Mouse (Mus musculus) left cerebral cortex, adult 18-20 months (tissue): Measurements from ENCODE around the gene Scgb1a1. TPM values are rescaled to one million over a fixed set of nuclear protein-coding genes. Genes with fewer than 3 reads are reported as not detected.

Experiments
- DNase-seq, 2 experiments: peaks; one replicate each; pipeline ENCODE4 v3.0.0; 2021 to 2022; ENCODE audit warnings: low spot score in 2 of 2, mixed read lengths in 1 of 2
- total RNA-seq, 2 experiments: library from RNA; stranded (reverse); gene quantifications; 2 replicates each; pipeline ENCODE4 v1.2.3; 2021

The Scgb1a1 gene
- total RNA-seq, 2 experiments from 2014 or later, result not detected

GRCm38 (mm10) chr19:9047207-9047945, 40.4 kb downstream of the Scgb1a1 start:
- no peak for DNase-seq

DNA sequence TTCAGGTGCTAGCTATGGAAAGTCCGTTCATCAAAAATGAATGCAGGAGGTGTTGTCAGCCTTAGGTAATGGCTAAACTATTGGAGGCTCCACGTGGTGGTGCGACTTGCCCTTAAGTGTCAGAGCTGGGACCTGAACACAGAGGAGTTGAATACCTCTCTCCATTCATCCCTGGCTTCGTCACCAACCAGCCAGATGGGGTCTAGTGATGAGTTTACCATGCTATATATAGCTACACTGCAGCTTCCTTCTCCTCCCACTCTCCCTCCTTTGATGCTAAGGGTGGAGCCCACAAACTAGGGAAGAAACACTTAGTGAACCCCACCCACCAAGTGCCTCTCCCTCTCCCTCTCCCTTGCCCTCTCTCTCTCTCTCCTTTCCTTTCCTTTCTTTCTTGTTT, 43.5 kb downstream of the Scgb1a1 start:
- DNase-seq, result no peak

GRCm38 (mm10) chr19:9043123-9043522, 44.6 kb downstream of the Scgb1a1 start:
- no peak for DNase-seq

DNA sequence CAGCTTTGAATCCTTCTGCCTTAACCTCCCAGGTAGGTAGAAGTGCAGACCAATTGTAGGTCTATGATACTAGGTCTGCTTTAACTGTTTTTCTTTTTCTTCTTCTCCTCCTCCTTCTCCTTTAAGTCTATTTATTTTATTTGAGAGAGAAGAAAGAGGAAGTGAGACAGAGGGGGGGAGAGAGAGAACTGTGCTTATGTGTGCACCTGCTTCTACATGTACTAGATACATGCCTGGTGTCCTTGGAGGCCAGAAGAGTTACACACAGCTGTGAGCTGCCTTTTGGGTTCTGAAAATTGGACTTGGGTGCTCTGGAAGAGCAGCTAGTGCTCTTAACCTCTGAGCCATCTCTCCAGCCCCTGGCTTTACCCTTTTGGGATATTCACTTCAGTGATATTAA, 46.7 kb downstream of the Scgb1a1 start:
- DNase-seq, result no peak

DNA sequence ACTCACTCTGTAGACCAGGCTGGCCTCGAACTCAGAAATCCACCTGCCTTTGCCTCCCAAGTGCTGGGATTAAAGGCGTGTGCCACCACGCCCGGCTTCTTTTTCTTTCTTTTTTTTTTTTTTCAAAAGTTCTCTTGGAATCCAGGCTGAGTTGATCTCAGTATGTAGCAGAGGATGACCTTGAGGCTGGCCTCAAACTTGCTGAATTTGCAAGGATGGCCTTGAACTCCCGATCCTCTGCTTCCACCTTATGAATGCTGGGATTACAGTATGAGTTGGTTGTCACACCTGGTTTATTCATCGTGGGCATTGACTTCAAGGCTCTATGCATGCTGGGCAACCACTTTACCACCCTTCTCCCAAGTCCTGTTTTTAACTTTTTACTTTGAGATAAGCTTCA, 47.1 kb downstream of the Scgb1a1 start:
- no peak for DNase-seq

- DNase-seq, result no peak
Measured at GRCm38 (mm10) chr19:9039928-9040327, 47.8 kb downstream of the Scgb1a1 start.

- no peak for DNase-seq
Measured at GRCm38 (mm10) chr19:9039266-9039665, 48.5 kb downstream of the Scgb1a1 start.

- no peak for DNase-seq
Measured at GRCm38 (mm10) chr19:9038136-9038535, 49.6 kb downstream of the Scgb1a1 start.

GRCm38 (mm10) chr19:9035101-9035500, 52.7 kb downstream of the Scgb1a1 start:
- DNase-seq, result no peak

DNA sequence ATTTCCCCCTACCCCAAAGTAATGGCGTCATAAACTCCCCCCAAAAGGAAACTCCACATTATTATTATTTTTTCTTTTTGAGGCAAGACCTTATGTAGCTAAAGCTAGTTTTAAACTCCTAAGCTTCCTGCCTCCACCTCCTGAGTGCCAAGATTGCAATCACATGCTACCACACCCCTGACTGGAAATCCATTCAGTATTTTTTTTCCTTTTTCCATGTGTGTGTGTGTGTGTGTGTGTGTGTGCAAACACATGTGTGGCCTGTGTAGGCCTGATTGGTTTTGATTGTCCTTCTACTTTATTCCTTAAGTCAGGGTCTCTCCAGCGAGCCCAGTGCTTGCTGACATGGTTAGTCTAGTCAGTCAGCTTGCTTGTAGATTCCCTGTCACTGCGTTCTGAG, 53.3 kb downstream of the Scgb1a1 start:
- no peak for DNase-seq

Other genes with a start within 250 kb of the Scgb1a1 start
- 100 to 1,000 TPM; 181 to 184 TPM for gene Gng3, start 248.8 kb downstream of the Scgb1a1 start, total RNA-seq
- 1 to 10 TPM; 1.2 to 1.7 TPM for gene Lrrn4cl, start 237.2 kb downstream of the Scgb1a1 start, total RNA-seq
- gene Ubxn1, start 216.5 kb downstream of the Scgb1a1 start, total RNA-seq, result 10 to 100 TPM; 91.4 to 96.7 TPM
- 10 to 100 TPM; 29.7 to 37.1 TPM for gene Uqcc3, start 207.0 kb downstream of the Scgb1a1 start, total RNA-seq
- 1 to 10 TPM; 8.2 TPM for gene Lbhd1, start 204.2 kb downstream of the Scgb1a1 start, total RNA-seq
- gene Gm49403, start 204.0 kb downstream of the Scgb1a1 start, total RNA-seq, result not detected
- 10 to 100 TPM; 20.2 to 23.0 TPM for gene 1810009A15Rik, start 199.1 kb downstream of the Scgb1a1 start, total RNA-seq
- 1 to 10 TPM; 2.1 to 3.8 TPM for gene Gm49416, start 199.0 kb downstream of the Scgb1a1 start, total RNA-seq
- 10 to 100 TPM; 23.9 to 24.6 TPM for gene Ints5, start 195.0 kb downstream of the Scgb1a1 start, total RNA-seq
- gene Ganab, start 189.9 kb downstream of the Scgb1a1 start, total RNA-seq, result 10 to 100 TPM; 93.2 to 93.8 TPM
- gene B3gat3, start 167.6 kb downstream of the Scgb1a1 start, total RNA-seq, result 100 to 1,000 TPM; 188 to 189 TPM
- gene Rom1, start 158.6 kb downstream of the Scgb1a1 start, total RNA-seq, result 1 to 10 TPM; 6.4 to 7.6 TPM
- 10 to 100 TPM in 1 of 2 experiments, 1 to 10 TPM in 1; 9.0 to 11.5 TPM for gene Eml3, start 158.4 kb downstream of the Scgb1a1 start, total RNA-seq
- gene Mta2, start 146.1 kb downstream of the Scgb1a1 start, total RNA-seq, result 10 to 100 TPM; 49.6 to 49.8 TPM
- 10 to 100 TPM; 22.5 to 23.7 TPM for gene Tut1, start 134.1 kb downstream of the Scgb1a1 start, total RNA-seq
- 100 to 1,000 TPM; 251 to 256 TPM for gene Eef1g, start 120.9 kb downstream of the Scgb1a1 start, total RNA-seq
- gene Ahnak, start 98.7 kb downstream of the Scgb1a1 start, total RNA-seq, result 10 to 100 TPM; 18.6 to 23.5 TPM
- 100 to 1,000 TPM; 131 to 136 TPM for gene Asrgl1, start 47.7 kb upstream of the Scgb1a1 start, total RNA-seq